Mouse (Mus musculus): ENCODE results near the gene Krt7.

DNA sequence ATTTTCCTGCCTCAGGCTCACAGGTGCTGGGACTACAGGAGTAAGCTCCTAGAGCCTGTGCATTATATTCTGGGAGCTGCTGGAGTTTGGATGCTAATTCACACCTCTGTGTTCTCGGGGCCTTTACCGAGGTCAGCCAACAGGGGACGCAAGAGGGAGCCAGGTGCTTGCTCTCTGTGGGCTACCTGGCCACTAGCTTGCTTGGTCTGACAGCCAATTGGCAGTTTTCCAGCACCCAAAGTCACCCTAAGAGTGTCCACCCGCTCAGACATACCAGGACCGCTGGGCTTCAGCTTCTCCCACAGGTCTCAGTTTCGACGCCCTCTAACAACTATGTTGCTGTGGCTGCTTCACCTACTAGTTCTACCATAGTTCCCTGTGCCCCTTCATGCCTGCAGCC lies 15.9 kb upstream of the Krt7 start:
- TF ChIP-seq POLR2A (IDR thresholded peaks at IDR 0.05; ENCODE audit: borderline replicate concordance, insufficient read depth, low read length) (no peak), CTCF (IDR thresholded peaks at IDR 0.05; ENCODE audit: borderline replicate concordance, insufficient read depth, low read depth, low read length) (peak; percentile 33; the same call in 1 of the 2 replicates)
